Mouse (Mus musculus): ENCODE measurements at regions not wholly inside any gene's neighbourhood (a gene's known extent, or its start where the extent isn't known, plus 50 kb on each side); places are given as distances from the start of the nearest gene placed in this dataset.

GRCm38 (mm10) chr9:47364762-47365161 is 165.2 kb upstream of the Cadm1 start:
- H3K4me1 ChIP-seq (ENCODE audit: control insufficient read depth, insufficient read depth, low read length) = peaks cover 5% of the 10 kb centered on the region
- no peaks in the 10 kb centered on the region for H3K79me2 ChIP-seq (ENCODE audit: control insufficient read depth, insufficient read depth, low read length)
- no peaks in the 10 kb centered on the region for H3K36me3 ChIP-seq (ENCODE audit: control insufficient read depth, insufficient read depth, low read length)
- H3K9ac ChIP-seq (ENCODE audit: low read depth, low read length) = no peak overlapping the region
- 86% methylated on average over 3 of the region's 3 CpGs for WGBS
- H3K27me3 ChIP-seq (ENCODE audit: control insufficient read depth, insufficient read depth, low read length) = no peaks in the 10 kb centered on the region
- TF ChIP-seq POLR2A (IDR thresholded peaks at IDR 0.05; ENCODE audit: extremely low read depth, insufficient read depth, low read length) = no peak
- TF ChIP-seq CTCF (IDR thresholded peaks at IDR 0.05; ENCODE audit: low read depth, low read length) = no peak
- no peak overlapping the region for H3K27ac ChIP-seq (replicated peaks; ENCODE audit: insufficient read depth, low read depth, low read length)
- no peak overlapping the region for H3K4me3 ChIP-seq (ENCODE audit: insufficient read depth, low read depth, low read length)
- DNase-seq (ENCODE audit: extremely low read depth, low read depth, low spot score) = no peak

DNA sequence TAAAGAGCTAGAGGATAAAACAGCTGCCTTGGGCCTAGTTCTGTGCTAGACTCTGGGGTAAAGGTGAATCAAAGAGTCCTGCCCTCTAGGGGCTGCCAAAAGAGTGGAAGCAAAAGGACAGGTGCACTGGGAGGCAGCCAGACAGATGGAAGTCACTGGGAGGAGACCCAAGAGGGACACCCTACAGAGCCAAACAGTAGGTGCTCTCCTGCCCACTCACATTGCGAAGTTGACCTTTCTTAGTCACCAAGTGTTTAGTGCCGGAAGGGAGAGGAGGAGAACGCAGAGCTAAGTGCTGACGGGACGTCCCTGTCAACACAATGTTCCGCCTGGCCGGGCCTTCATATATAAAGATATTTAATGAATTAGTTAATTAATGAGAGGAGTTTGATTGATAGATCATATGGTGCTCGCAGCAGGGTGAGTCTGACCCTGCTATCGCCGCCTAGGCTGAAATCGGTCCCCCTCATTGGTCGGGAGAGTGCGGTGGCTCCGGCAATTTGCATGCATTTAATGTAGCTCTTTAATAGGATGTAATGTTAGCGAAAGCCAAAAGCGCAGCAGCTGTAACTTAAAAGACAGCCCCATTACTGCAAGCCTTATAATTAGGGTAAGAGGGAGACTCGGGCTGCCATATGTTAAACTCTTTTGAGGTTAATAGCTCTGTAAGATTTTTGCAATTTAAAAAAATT is 162.6 kb upstream of the Cadm1 start:
- no peak overlapping the region for H3K27ac ChIP-seq (replicated peaks; ENCODE audit: insufficient read depth, low read depth, low read length)
- DNase-seq (ENCODE audit: extremely low read depth, low read depth, low spot score) = peak; percentile 82
- TF ChIP-seq POLR2A (IDR thresholded peaks at IDR 0.05; ENCODE audit: extremely low read depth, insufficient read depth, low read length) = no peak
- no peak; the same call in 1 of the 2 replicates for TF ChIP-seq CTCF (IDR thresholded peaks at IDR 0.05; ENCODE audit: low read depth, low read length)
- H3K4me3 ChIP-seq (ENCODE audit: insufficient read depth, low read depth, low read length) = no peak overlapping the region
- no peak overlapping the region for H3K9ac ChIP-seq (ENCODE audit: low read depth, low read length)
- H3K79me2 ChIP-seq (ENCODE audit: control insufficient read depth, insufficient read depth, low read length) = no peaks in the 10 kb centered on the region
- WGBS = 39% methylated on average over 17 of the region's 17 CpGs
- H3K27me3 ChIP-seq (ENCODE audit: control insufficient read depth, insufficient read depth, low read length) = no peaks in the 10 kb centered on the region
- peaks cover 5% of the 10 kb centered on the region for H3K4me1 ChIP-seq (ENCODE audit: control insufficient read depth, insufficient read depth, low read length)
- no peaks in the 10 kb centered on the region for H3K36me3 ChIP-seq (ENCODE audit: control insufficient read depth, insufficient read depth, low read length)

- 26% methylated on average over 31 of the region's 31 CpGs for WGBS
- no peaks in the 10 kb centered on the region for H3K27me3 ChIP-seq (ENCODE audit: control insufficient read depth, insufficient read depth, low read length)
- H3K36me3 ChIP-seq (ENCODE audit: control insufficient read depth, insufficient read depth, low read length) = no peaks in the 10 kb centered on the region
- peaks cover 5% of the 10 kb centered on the region for H3K4me1 ChIP-seq (ENCODE audit: control insufficient read depth, insufficient read depth, low read length)
- H3K9ac ChIP-seq (ENCODE audit: low read depth, low read length) = no peak overlapping the region
- H3K79me2 ChIP-seq (ENCODE audit: control insufficient read depth, insufficient read depth, low read length) = no peaks in the 10 kb centered on the region
- H3K27ac ChIP-seq (replicated peaks; ENCODE audit: insufficient read depth, low read depth, low read length) = no peak overlapping the region
- H3K4me3 ChIP-seq (ENCODE audit: insufficient read depth, low read depth, low read length) = no peak overlapping the region
- TF ChIP-seq POLR2A (IDR thresholded peaks at IDR 0.05; ENCODE audit: extremely low read depth, insufficient read depth, low read length) = no peak
- no peak for DNase-seq (ENCODE audit: extremely low read depth, low read depth, low spot score)
These were observed 161.7 kb upstream of the Cadm1 start for GRCm38 (mm10) chr9:47368015-47368901.

GRCm38 (mm10) chr9:47372296-47372695 is 157.7 kb upstream of the Cadm1 start:
- peak; percentile 10 for DNase-seq (ENCODE audit: extremely low read depth, low read depth, low spot score)
- Histone ChIP-seq H3K9ac (ENCODE audit: low read depth, low read length) (no peak overlapping the region), H3K36me3 (ENCODE audit: control insufficient read depth, insufficient read depth, low read length) (no peaks in the 10 kb centered on the region), H3K27ac (replicated peaks; ENCODE audit: insufficient read depth, low read depth, low read length) (no peak overlapping the region), H3K4me1 (ENCODE audit: control insufficient read depth, insufficient read depth, low read length) (peaks cover under 1% of the 10 kb centered on the region; the same call in 1 of the 2 replicates), H3K79me2 (ENCODE audit: control insufficient read depth, insufficient read depth, low read length) (no peaks in the 10 kb centered on the region), H3K4me3 (ENCODE audit: insufficient read depth, low read depth, low read length) (no peak overlapping the region), H3K27me3 (ENCODE audit: control insufficient read depth, insufficient read depth, low read length) (no peaks in the 10 kb centered on the region)
- TF ChIP-seq CTCF (IDR thresholded peaks at IDR 0.05; ENCODE audit: low read depth, low read length) = no peak
- TF ChIP-seq POLR2A (IDR thresholded peaks at IDR 0.05; ENCODE audit: extremely low read depth, insufficient read depth, low read length) = no peak
- 94% methylated on average over 7 of the region's 7 CpGs for WGBS

GRCm38 (mm10) chr9:47374086-47374485 is 155.9 kb upstream of the Cadm1 start:
- Histone ChIP-seq H3K27ac (replicated peaks; ENCODE audit: insufficient read depth, low read depth, low read length) (no peak overlapping the region), H3K36me3 (ENCODE audit: control insufficient read depth, insufficient read depth, low read length) (no peaks in the 10 kb centered on the region), H3K4me3 (ENCODE audit: insufficient read depth, low read depth, low read length) (no peak overlapping the region), H3K4me1 (ENCODE audit: control insufficient read depth, insufficient read depth, low read length) (no peaks in the 10 kb centered on the region), H3K9ac (ENCODE audit: low read depth, low read length) (no peak overlapping the region), H3K27me3 (ENCODE audit: control insufficient read depth, insufficient read depth, low read length) (no peaks in the 10 kb centered on the region), H3K79me2 (ENCODE audit: control insufficient read depth, insufficient read depth, low read length) (no peaks in the 10 kb centered on the region)
- WGBS = 96% methylated on average over 7 of the region's 7 CpGs
- no peak for TF ChIP-seq POLR2A (IDR thresholded peaks at IDR 0.05; ENCODE audit: extremely low read depth, insufficient read depth, low read length)
- no peak for TF ChIP-seq CTCF (IDR thresholded peaks at IDR 0.05; ENCODE audit: low read depth, low read length)
- no peak for DNase-seq (ENCODE audit: extremely low read depth, low read depth, low spot score)
